Mouse (Mus musculus) brain, embryonic 14.5 days (tissue): ENCODE data around the gene BC029722.

Experiments used
- CTCF ChIP-seq: fragments of 200-500 bp; IDR thresholded peaks from 2 replicates; pipeline ENCODE4 v1.5.1; 2012; ENCODE audit warnings: inconsistent platforms, mild to moderate bottlenecking, moderate library complexity, borderline replicate concordance; ENCODE audit not compliant: insufficient read depth, insufficient read length; ENCODE audit errors: extremely low read depth
- POLR2A ChIP-seq: fragments of 200-500 bp; IDR thresholded peaks from 2 replicates; pipeline ENCODE4 v1.6.1; 2012; ENCODE audit warnings: mild to moderate bottlenecking, inconsistent platforms, borderline replicate concordance; ENCODE audit not compliant: poor library complexity, insufficient read depth, insufficient read length, severe bottlenecking; ENCODE audit errors: extremely low read depth

DNA sequence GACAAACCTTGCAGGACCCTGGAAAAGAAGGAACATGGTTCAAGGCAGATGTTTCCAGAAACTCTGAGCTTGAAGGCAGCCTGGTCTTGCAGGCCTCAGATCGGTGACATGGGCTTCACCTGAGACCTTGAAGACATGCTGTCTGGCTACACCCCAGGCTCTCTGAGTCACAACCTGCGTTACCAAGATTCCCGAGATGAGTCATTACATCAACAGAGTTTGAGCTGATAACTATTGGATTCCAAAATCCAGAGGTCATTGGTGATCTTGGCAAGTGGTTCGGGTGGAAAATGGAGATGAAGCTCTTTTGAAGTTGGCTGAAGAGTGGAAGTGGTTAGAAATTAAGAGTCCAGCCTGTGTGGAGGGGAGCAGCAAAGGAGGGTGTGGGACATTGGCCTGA lies 9.6 kb downstream of the BC029722 start:
- no peak for TF ChIP-seq CTCF
- no peak for TF ChIP-seq POLR2A
